Mouse (Mus musculus) kidney, postnatal 14 days (tissue): ENCODE data around the gene Bcl6b.

Experiments used
- DNase-seq: peaks from one replicate; pipeline ENCODE4 v3.0.0; 2022; ENCODE audit warnings: mixed read lengths

Bcl6b gene

DNA sequence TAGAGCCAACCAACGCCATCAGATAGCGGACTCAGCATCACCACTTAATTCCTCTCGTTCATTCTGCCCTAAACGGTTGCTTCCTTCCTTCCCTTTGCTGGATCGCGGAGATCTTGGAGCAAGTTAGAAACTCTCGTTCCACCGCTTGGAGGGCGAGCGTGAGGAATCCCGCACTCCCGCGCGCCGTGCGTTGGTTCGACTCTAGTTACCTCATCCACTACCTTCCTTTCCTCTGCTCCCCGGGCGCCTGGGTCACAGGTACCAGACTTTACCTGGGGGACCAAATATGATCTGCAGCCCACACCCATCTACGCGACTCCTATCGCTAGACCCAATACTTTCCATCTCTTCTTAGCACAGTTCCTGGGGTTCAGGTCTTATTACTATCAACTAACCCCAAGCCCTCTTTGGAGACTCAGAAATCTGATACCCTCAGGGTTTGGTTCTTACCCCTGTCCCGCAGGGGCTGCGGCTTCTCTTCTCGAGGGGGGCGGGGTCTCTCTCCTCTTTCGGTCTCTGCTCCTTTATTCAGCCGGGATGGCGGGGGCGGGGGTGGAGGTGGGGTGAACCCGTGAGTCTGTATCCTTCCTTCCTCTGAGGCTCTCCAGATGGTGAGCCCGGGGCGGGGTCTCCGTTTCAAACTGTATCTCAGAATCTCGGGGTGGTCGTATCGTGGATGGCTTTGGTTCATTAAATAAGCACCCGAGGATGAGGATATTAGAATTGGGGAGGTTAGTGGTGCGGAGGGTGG, at the start of gene Bcl6b:
Gene Bcl6b (minus strand): TSS at position 539 of the 751 bp plus-strand sequence.
- peak; percentile 69 for DNase-seq

DNA sequence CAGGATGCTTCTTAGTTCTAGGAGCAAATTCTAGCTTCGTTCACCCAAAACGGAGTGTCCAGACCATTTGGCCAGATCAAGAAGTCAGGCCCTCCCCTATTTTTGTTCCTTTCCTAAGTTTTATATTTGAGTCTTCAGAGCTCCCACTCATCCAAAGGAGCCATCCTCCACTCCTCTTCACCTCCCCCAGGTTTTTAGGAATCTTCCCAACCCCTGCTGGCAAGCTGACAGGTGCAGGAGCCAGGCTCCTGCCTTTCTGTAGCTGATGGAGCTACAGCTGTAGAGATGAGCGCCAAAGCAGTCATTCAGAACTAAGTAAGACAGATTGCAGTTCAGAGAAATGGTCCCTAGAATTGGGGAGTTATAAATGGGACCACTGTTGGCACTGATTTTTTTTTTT, 49.4 kb upstream of the Bcl6b start:
- no peak for DNase-seq

DNA sequence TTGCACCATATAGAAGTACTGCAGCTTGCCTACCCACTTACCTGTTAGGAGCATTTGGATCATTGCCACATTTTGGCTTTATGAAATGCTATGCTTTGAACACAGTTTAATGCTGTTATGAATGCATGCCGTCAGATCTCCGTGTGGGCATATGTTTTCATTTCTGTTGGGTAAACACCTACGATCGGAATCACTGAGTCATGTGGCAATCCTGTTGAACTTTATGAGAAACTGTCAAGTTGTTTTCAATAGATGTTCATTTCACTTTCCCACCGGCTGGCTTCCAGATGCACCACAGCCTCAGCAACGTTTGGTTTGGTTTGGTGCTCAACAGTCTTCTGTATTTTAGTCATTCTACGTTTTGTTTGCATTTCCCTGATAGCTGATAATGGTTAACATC, 42.0 kb upstream of the Bcl6b start:
- no peak for DNase-seq

DNA sequence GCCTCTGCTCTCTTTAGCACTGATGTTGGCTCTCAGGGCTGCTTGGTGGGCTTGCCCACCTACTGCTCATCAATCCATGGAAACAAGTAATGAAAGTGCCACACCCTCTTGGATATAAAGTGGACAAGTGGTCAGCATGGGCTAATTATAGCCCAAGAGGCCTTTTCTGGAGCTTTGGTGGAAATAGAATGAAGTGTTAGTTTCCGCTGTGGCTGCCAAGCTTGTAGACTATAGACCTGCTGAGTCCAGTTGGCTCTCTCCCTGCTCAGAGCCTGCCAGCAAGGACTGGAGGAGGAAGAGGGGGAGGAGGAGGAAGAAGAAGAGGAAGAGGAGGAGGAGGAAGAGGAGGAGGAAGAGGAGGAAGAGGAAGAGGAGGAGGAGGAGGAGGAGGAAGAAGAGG, 36.8 kb upstream of the Bcl6b start:
- peak; percentile 15 for DNase-seq

GRCm38 (mm10) chr11:70265819-70266218, 36.2 kb upstream of the Bcl6b start:
- no peak for DNase-seq

DNA sequence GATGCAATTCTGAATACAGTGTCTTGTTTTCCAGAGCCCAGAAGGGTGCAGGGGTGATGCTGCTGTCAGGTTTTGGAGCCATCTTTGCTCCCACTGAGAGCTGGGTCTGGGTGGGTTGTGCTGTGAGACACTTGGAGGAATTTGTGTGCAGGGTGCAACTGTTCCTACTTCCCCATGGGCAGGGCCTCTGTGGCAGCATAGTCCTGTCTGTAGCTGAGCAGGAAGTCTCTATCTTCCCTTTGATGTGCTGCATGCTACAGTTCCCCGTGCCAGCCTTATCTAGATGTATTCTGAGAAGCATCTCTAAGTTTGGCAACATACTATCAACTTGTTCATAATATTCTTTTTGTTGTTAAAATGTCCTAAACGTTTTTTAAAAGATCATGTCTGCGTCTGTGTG, 35.7 kb upstream of the Bcl6b start:
- DNase-seq, result no peak

DNA sequence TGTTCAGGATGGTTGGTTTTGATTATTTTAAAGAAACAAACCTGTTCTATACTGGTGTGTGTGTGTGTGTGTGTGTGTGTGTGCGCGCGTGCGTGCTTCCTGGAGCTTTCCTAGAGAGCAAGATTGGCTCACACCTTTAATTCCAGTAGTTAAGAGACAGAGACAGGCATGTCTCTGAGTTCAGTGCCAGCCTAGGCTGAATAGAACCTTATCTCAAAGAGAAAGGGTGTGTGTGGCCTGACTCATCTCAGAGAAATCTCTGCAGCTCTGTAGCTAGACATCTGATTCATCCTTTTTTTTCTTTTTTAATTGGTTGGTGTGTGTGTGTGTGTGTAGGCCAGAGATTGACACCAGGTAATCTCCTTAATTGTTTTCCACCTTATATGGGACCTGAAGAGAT, 29.4 kb upstream of the Bcl6b start:
- no peak for DNase-seq

DNA sequence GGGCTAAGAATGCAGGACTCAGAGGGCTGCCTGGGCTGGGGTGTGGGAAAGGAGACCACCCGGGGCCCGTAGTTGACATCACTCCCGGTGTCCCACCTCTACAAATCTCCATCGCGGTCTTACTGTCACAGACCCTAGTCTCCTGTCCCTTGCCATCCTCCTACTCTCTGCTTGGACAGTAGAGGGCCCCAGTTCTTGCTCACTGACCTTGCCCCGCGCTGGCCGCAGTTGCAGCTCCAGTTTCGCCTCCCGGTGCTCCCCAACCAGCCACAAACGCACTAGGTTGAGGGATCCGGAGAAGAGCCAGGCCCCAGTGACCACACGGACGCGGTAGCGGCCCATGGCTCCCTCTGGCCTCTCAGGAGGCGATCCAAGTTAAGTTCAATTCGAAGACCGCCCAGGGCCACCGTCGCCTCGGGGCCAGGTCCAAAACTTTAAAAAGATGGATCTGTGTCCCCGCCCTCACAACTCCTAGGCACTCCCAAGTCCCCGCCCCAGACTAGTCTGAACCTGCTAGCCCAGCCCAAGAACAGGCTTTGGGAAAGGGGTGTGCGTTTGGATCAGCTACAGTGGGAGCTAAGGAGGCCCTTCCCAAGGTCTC, 25.4 kb upstream of the Bcl6b start, which contains the start of gene Alox12:
Gene Alox12 (minus strand): TSS at position 423 of the 601 bp plus-strand sequence.
- peak; percentile 72 for DNase-seq

- no peak for DNase-seq
These were observed 24.7 kb upstream of the Bcl6b start for GRCm38 (mm10) chr11:70254337-70254736.

DNA sequence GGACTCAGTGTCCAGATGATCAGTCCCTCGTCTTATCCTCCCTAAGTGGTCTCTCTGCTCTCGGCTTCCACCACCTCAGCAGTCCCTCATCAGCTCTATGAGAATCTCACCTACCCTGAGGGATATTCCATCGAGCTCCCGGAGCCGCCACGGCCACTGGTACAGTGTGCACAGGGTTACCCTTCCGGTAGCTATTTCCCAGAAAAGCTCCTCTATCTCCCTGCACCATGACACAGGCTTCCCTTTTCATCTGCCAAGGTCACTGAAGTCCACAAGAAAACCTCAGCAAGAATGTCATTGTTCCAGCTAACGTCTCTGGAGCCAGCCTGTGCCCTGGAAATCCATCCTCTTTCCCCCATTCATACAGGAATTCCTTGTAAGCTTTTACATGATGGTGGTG, 22.3 kb upstream of the Bcl6b start:
- no peak for DNase-seq

- no peak for DNase-seq
These were observed 20.6 kb upstream of the Bcl6b start for GRCm38 (mm10) chr11:70250150-70250549.

DNA sequence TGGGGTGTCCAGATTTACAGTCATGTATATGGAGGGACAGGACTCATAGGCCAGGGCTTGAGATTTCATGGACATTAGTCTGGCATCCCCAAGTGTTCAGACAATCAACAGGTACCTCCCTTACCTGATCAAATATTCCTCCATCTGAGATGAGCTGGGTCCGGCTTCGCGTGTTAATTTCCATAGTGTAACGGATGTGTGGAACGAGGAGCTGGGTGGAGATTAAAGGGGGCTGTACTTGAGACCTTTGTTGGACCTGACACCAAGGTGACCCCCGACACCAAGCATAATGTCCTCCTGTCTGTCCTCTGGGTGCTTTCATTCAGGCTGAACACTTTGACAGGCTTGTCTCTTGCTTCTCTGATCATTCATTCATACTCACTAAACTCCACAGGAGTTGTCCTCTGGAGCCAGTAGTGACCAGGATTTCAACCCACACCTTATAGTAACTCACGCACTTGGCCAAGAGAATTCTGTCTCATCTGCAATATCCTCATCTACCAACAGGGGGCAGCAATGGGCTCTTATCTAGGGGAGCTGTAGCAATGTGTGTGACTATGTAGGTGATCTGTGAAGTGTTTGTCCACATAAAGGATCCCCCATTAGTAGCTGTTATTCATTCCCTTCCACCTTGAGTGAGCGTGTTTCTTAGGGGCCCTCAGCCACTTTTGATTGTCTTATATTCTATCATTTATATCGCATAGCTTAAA, 17.7 kb upstream of the Bcl6b start:
- peak; percentile 73 for DNase-seq

- no peak for DNase-seq
These were observed 13.0 kb upstream of the Bcl6b start for GRCm38 (mm10) chr11:70242591-70242990.

GRCm38 (mm10) chr11:70239541-70240279, 10.1 kb upstream of the Bcl6b start, which contains the start of the genes Gm21988 and Rnasek:
TSS of gene Gm21988 (minus strand) at chr11:70239830.
TSS of gene Rnasek (minus strand) at chr11:70239842.
- DNase-seq, result peak; percentile 89

- peak; percentile 44 for DNase-seq
These were observed 9.2 kb upstream of the Bcl6b start for GRCm38 (mm10) chr11:70238591-70239440.

DNA sequence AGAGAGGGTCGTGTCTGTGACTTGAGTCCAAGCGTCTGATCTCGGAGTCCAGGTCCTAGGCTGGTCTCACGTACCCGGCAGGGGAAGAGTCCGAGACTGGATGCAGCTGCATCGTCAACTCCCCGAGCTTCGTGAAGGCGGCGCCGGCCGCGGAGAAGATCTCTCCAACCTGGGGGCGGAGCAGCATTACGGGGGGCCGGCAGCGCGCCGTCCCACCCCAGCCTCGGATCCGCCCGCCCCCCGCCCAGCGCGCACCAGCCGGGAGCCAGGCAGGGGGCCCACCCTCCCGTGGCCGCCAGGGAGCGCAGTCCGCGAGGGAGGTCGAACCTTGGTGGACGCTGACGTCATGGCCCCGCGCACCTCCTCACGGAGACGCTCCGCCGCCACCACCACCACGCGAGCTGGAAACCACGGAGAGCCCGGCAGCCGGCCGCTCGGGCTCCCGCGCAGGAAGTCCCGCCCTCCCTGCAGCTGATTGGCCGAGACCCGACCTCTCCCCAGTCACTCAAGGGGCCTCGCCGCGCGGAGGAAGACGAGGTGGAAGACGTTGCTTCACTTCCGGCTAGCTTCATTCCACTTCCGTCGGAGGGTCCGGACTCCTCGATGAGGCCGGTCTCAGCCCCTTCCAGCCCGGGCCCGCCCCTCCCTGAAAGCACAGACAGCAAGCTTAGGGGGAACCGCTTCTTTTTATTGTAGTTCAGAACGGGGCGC, 8.0 kb upstream of the Bcl6b start, which contains the start of gene 0610010K14Rik:
Gene 0610010K14Rik (minus strand): TSS at position 458 of the 711 bp plus-strand sequence.
- peak; percentile 98 for DNase-seq

- peak; percentile 32 for DNase-seq
These were observed 7.1 kb upstream of the Bcl6b start for GRCm38 (mm10) chr11:70236717-70237116.

DNA sequence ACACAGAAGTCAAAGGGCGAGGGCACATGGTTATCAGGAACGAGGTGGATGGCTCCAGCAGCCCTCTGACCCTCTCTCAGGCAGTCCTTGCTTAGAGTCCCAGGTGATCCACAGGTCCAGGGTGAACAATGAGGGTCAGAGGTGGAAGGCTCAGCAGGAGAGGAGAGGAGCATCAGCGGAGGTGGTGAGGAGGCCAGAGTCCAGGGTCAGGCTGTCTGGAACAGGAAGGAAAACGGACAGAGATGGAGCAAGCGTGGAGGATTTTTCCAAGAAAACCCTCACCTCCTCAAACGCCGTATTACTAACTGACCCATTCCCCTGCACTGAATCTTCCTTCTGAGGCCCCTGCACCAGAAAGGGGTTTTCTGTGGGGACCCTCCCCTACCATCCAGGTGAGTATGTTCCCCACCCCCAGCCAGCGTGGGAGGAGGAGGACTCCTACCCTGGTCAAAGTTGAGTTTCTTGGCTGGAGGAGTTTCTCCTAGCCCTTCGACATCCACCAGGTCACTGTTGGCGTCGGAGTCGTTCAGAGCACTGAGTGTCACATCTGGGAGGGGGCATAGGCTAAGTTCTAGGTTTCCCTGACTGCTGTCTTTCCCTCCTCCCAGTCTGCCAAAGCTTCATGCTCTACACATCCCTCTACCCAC, 5.8 kb upstream of the Bcl6b start:
- peak; percentile 24 for DNase-seq

GRCm38 (mm10) chr11:70234497-70234896, 4.9 kb upstream of the Bcl6b start:
- no peak for DNase-seq

- DNase-seq, result peak; percentile 46
These were observed 4.4 kb upstream of the Bcl6b start for GRCm38 (mm10) chr11:70234037-70234436.

DNA sequence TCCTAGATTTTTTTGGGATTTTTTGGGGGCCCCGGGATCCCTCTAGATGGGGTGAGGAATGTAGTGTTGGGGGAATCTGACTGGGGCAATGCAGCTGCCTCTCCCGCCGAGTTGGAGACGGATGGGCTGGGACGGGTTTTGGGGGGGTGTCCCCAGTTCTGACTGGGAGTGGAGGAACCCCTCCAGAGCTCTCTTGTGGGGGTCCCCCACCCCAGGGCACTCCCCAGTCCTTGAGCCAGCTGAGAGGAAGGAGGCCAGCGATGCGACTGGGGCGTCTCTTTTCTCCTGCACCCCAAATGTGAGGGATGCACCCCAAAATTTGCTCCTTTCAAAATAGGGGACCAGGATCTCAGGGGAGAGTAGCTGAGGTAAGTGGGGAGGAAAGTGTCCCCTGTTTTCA, 3.4 kb upstream of the Bcl6b start:
- no peak for DNase-seq
